Mouse (Mus musculus) heart, embryonic 15.5 days (tissue): ENCODE measurements around the gene Cd247. TPM values are rescaled to one million over a fixed set of nuclear protein-coding genes. Genes with fewer than 3 reads are reported as not detected.
"Not testable (repeated sequence)": the region's sequence is repeated elsewhere in the genome, so short reads cannot be mapped to it uniquely, and the experiment has no call there.

Source experiments
- ATAC-seq: fragments of 200-750 bp; cut with Nextera tagmentation; replicated peaks from 2 replicates; pipeline ENCODE4 v1.8.0; 2017; ENCODE audit warnings: low read depth, moderate TSS enrichment; ENCODE audit not compliant: insufficient number of reproducible peaks, insufficient read depth, low FRiP score
- H3K27ac ChIP-seq: fragments of 300-500 bp; sonication (generic); 2 replicates; pipeline ENCODE4 v1.5.1; 2015; ENCODE audit warnings: mild to moderate bottlenecking, inconsistent platforms
- H3K27me3 ChIP-seq: fragments of 300-500 bp; sonication (generic); 2 replicates; pipeline ENCODE4 v1.6.1; 2015; ENCODE audit warnings: inconsistent platforms
- H3K36me3 ChIP-seq: fragments of 300-500 bp; sonication (generic); 2 replicates; pipeline ENCODE4 v1.6.1; 2015; ENCODE audit warnings: mild to moderate bottlenecking, inconsistent platforms
- H3K4me1 ChIP-seq: fragments of 300-500 bp; sonication (generic); replicated peaks from 2 replicates; pipeline ENCODE4 v1.6.1; 2015; ENCODE audit warnings: inconsistent platforms
- H3K4me2 ChIP-seq: fragments of 300-500 bp; sonication (generic); 2 replicates; pipeline ENCODE4 v1.6.1; 2015; ENCODE audit warnings: inconsistent platforms, mild to moderate bottlenecking, moderate library complexity
- H3K4me3 ChIP-seq: fragments of 300-500 bp; sonication (generic); 2 replicates; pipeline ENCODE4 v1.5.1; 2015; ENCODE audit warnings: mild to moderate bottlenecking, inconsistent platforms
- H3K9ac ChIP-seq: fragments of 300-500 bp; sonication (generic); 2 replicates; pipeline ENCODE4 v1.6.1; 2015; ENCODE audit warnings: mild to moderate bottlenecking, inconsistent platforms
- H3K9me3 ChIP-seq: fragments of 300-500 bp; sonication (generic); replicated peaks from 2 replicates; pipeline ENCODE4 v1.6.1; 2016; ENCODE audit warnings: inconsistent platforms
- WGBS: fragments of 180-500 bp; shearing (Covaris S2); methylation state at CpG from one replicate; pipeline ENCODE4 v1.1.7; 2015; ENCODE audit warnings: mixed read lengths; 5-methylcytosine and 5-hydroxymethylcytosine counted together
- polyA plus RNA-seq: library from polyadenylated mRNA; unstranded; fragments of >200 nt; fragmentation: Nextera tagmentation; extraction: Ambion mirVana; gene quantifications from 2 replicates; pipeline ENCODE4 v1.2.1, GENCODE M21; 2015

Cd247 gene
- 0.89 and 5.5 TPM in 2 replicates for polyA plus RNA-seq

DNA sequence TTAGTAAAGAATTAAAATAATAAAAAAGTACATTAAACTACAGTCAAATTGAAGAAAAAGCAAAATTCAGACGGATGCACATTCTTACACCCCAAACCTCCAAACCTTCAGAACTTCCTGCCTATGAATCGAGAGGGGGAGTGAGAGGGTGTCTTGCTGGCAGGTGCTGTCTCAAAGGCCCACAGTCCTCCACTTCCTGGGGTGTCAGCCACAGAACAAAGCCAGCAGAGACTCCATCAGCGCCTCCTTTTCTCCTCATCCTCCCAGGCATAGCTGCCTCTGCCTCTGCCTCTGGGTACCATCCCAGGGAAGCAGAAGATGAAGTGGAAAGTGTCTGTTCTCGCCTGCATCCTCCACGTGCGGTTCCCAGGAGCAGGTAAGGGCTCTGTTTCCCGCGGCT is at the start of gene Cd247:
Gene Cd247, plus strand, starts transcription at position 171 of the 400 bp plus-strand sequence.
- ATAC-seq: no peak
- no peaks in the 10 kb centered on the region for H3K9me3 ChIP-seq
- no peak within 1 kb of the TSS for H3K27ac ChIP-seq
- no peaks in the 10 kb centered on the region for H3K36me3 ChIP-seq
- H3K4me2 ChIP-seq: no peak within 1 kb of the TSS
- 73% methylated on average over 8 of the region's 8 CpGs for WGBS
- no peaks in the 10 kb centered on the region for H3K27me3 ChIP-seq
- H3K9ac ChIP-seq: no peak within 1 kb of the TSS
- no peaks in the 10 kb centered on the region for H3K4me1 ChIP-seq
- H3K4me3 ChIP-seq: peak within 1 kb of the TSS; percentile 18

DNA sequence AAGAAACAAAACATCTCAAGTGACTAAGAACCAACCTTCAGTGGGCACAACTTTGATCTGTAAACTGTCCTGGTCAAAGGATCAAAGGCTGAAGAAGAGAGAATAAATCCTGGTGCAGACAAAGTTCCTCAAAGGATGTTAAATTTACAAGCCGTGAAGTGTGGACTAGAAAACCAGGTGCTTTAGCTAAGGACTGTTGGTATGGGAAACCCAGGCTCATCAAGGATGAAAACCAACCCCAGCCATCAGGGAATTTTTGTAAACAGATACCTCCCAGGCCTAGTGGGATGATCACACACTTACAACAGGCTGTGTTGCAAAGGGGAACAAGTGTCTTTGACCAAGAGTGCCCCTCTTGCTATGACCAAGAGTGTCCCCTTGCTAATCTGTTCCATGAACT is 49.5 kb upstream of the Cd247 start:
- Histone ChIP-seq H3K4me3 (no peak overlapping the region), H3K27ac (no peak overlapping the region), H3K9me3 (no peaks in the 10 kb centered on the region), H3K4me1 (0 out of 2 replicates have a peak, but pooled peaks cover 2% of the 10 kb centered on the region), H3K4me2 (no peak overlapping the region), H3K9ac (no peak overlapping the region), H3K27me3 (no peaks in the 10 kb centered on the region), H3K36me3 (no peaks in the 10 kb centered on the region)
- no peak for ATAC-seq
- WGBS: 83% methylated on average over 1 of the region's 1 CpGs

DNA sequence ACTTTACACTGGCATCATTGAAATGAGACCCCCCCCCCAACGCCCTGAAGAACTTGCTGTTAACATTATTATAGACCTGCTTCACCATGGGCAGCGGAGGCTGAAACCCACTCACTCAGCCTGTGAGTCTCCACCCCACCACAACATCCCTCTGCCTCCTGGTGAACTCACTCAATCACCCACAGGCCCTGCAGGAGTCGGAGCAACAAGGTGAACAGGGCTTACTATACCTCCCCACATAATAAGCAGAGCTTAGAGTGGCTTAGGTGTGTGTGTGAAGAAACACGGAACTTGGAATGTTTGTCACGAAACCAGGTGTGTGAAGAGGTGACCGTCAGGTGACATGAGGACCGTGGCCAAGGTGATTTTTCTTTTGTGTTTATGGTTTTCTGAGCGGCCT is 46.5 kb upstream of the Cd247 start:
- WGBS: 88% methylated on average over 8 of the region's 8 CpGs
- H3K4me3 ChIP-seq: no peak overlapping the region

DNA sequence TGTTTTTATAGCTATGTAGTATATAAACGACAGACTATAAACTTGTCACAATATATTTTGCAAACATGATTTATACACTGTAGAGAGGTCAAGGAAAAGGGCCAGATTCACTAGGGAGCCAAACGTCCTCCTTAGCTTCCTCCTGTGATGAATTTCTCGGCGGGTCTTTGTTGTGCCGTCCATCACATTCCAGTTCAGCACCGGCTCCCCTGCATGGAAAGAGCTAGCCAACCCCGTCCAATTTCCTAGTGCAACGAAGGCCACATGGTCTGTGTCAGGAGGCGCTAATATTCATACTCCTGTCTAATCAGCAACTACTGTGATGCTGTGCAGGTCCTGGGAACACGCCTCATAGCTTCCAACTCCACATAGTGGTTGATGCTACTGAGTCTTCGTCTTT is 40.4 kb upstream of the Cd247 start:
- Histone ChIP-seq H3K9ac (no peak overlapping the region), H3K4me1 (peaks cover 25% of the 10 kb centered on the region), H3K27ac (no peak overlapping the region), H3K4me2 (no peak overlapping the region), H3K9me3 (no peaks in the 10 kb centered on the region), H3K4me3 (no peak overlapping the region), H3K27me3 (no peaks in the 10 kb centered on the region), H3K36me3 (no peaks in the 10 kb centered on the region)
- 22% methylated on average over 11 of the region's 11 CpGs for WGBS
- ATAC-seq: peak; percentile 66

More for the DNA sequence above, 46.5 kb upstream of the Cd247 start:
- Histone ChIP-seq H3K9ac (no peak overlapping the region), H3K9me3 (no peaks in the 10 kb centered on the region), H3K27ac (no peak overlapping the region), H3K36me3 (no peaks in the 10 kb centered on the region), H3K4me2 (no peak overlapping the region), H3K4me1 (no peaks in the 10 kb centered on the region), H3K27me3 (no peaks in the 10 kb centered on the region)
- ATAC-seq: no peak

DNA sequence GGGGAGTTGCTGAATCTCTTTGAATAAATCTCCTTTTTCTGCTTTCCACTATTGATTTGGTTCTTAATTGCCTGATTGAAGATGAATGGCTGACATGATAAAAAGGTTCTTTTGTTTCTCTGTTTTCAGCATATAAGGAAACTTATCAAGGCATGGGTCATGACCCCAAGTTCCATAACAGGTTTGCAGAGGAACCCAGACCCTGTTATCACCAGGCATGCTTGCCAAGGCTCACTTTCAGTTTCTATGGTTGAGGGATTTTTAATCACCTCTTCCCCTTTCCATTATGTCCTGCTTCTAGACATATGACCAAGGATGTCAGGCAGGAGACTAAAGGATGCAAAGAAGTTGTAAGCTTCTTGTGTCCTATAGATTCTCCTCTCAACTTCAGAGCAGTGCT is 37.3 kb upstream of the Cd247 start:
- Histone ChIP-seq H3K9ac (no peak overlapping the region), H3K4me2 (no peak overlapping the region), H3K27ac (no peak overlapping the region; the same call in 1 of the 2 replicates), H3K27me3 (no peaks in the 10 kb centered on the region), H3K4me1 (peaks cover 27% of the 10 kb centered on the region), H3K36me3 (no peaks in the 10 kb centered on the region), H3K9me3 (no peaks in the 10 kb centered on the region), H3K4me3 (no peak overlapping the region)
- ATAC-seq: no peak

DNA sequence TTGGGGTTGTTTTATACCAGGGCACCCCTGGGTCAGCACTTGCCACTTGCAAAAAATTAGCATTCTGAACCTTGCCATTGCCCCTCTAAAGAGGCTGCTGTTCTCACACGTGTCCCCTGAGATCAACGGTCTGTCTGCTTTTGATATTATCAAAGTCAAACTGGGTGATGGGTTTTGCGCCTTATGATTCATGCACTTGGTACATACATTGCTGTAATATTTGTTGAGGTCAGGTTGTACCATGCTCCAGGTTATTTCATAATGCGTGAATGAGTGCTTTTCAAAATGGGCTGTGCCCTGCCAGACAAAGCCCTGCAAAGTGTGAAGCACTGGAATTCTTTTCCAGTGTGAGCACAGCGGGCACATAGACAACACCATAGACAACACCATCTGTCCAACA is 36.6 kb upstream of the Cd247 start:
- WGBS: 73% methylated on average over 5 of the region's 5 CpGs
- no peak for ATAC-seq

DNA sequence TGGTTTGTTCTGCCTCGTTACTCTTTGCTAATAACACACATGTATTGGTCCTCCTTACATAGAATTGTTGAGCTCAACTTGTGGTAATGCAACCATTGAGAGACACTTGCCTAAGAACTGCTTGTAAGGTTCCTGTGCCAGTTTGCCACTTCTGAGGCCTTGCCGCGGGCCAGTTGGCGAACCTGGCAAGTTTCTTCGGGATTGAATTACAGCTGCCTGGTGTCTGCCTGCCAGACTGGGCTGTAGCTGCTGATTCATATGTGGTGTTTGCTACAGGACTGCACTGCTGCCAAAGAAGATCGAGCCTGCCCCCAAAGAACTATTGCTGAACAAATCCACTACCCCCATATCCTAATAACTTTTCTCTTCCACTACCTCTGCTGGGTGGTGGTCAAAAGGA is 34.3 kb upstream of the Cd247 start:
- Histone ChIP-seq H3K9ac (no peak overlapping the region), H3K36me3 (no peaks in the 10 kb centered on the region), H3K27me3 (no peaks in the 10 kb centered on the region), H3K4me2 (no peak overlapping the region), H3K27ac (no peak overlapping the region), H3K9me3 (no peaks in the 10 kb centered on the region), H3K4me3 (no peak overlapping the region), H3K4me1 (peaks cover 21% of the 10 kb centered on the region)
- no peak for ATAC-seq
- 88% methylated on average over 6 of the region's 6 CpGs for WGBS

More for the DNA sequence above, 36.6 kb upstream of the Cd247 start:
- H3K4me3 ChIP-seq: no peak overlapping the region
- peaks cover 27% of the 10 kb centered on the region for H3K4me1 ChIP-seq
- H3K4me2 ChIP-seq: no peak overlapping the region
- H3K9me3 ChIP-seq: no peaks in the 10 kb centered on the region
- H3K9ac ChIP-seq: no peak overlapping the region
- no peak overlapping the region for H3K27ac ChIP-seq
- no peaks in the 10 kb centered on the region for H3K27me3 ChIP-seq
- H3K36me3 ChIP-seq: no peaks in the 10 kb centered on the region

DNA sequence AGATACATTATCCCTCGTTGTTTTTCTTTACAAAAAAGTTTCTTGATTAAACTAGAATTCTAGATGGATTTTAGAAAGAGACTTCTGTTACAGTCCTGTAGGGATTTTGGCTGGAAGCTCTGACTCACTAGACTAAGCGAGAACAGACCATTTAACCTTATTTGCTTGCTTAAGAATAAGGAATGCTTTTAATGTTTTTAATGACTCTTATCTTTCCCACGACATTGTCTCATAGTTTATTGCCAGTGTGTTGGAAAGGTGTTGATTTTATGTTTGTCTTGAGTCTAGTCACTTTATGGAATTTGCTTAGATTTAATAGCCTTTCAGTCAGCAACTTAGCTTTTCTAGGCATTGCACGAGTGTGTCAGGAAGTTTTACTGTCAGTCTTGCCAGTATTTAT is 33.3 kb upstream of the Cd247 start:
- 34% methylated on average over 4 of the region's 4 CpGs for WGBS
- no peak overlapping the region for H3K9ac ChIP-seq
- no peaks in the 10 kb centered on the region for H3K27me3 ChIP-seq
- H3K4me1 ChIP-seq: peaks cover 19% of the 10 kb centered on the region
- no peaks in the 10 kb centered on the region for H3K9me3 ChIP-seq
- H3K36me3 ChIP-seq: no peaks in the 10 kb centered on the region
- H3K27ac ChIP-seq: no peak overlapping the region
- no peak overlapping the region for H3K4me3 ChIP-seq
- H3K4me2 ChIP-seq: no peak overlapping the region
- no peak for ATAC-seq

DNA sequence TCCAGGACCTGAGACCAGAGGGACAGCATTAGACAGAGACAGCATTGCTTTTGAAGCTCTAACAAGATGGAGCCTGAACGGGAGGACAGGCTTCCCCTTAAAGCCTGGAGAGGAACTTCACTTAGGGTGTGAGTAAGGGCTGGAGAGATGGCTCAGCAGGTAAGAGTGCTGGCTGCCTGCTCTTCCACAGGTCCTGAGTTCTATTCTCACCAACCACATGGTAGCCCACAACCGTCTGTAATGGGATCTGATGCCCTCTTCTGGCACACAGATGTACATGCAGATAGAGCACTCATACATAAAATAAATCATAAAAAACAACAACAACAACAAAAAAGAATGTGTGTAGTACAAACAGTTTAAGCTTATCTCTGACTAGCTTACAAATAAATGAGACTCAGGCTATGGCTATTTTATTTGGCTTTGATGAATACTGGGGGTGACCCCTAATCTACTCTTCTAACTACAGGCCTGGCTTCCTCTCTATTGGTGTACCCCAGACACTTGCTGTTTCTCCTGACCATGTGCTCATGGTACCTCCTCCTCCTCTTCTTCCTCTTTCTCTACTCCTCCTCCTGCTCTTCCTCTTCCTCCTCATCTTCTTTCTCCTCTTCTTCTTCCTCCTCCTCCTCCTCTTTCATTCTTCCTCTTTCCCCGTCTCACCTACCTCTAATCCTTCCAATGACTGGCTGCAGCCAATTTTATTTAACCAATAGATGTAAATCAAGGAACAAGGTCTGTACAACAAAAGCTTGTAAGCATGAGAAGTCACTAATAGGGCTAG is 26.8 kb upstream of the Cd247 start:
- no peaks in the 10 kb centered on the region for H3K9me3 ChIP-seq
- H3K27me3 ChIP-seq: no peaks in the 10 kb centered on the region
- 84% methylated on average over 3 of the region's 3 CpGs for WGBS
- no peaks in the 10 kb centered on the region for H3K36me3 ChIP-seq
- no peak overlapping the region for H3K4me2 ChIP-seq
- H3K4me3 ChIP-seq: no peak overlapping the region
- no peak overlapping the region for H3K27ac ChIP-seq
- peaks cover 21% of the 10 kb centered on the region for H3K4me1 ChIP-seq
- ATAC-seq: no peak
- H3K9ac ChIP-seq: no peak overlapping the region

DNA sequence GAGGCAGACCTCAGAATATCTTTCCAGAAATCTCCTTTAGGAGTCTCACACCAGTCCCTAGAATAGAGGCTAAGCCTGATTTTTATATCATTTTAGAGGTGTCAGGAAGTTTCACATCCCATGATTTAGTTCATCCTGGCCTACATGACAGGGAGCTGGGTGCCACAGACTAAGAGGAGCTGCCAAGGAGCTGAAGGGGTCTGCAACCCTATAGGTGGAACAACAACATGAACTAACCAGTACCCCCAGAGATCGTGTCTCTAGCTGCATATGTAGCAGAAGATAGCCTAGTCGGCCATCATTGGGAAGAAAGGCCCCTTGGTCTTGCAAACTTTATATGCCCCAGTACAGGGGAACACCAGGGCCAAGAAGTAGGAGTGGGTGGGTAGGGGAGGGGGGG is 26.0 kb upstream of the Cd247 start:
- not testable (repeated sequence) for ATAC-seq, H3K9ac ChIP-seq, H3K27ac ChIP-seq, H3K9me3 ChIP-seq, H3K27me3 ChIP-seq, H3K36me3 ChIP-seq, H3K4me3 ChIP-seq
- H3K4me1 ChIP-seq: peaks cover 21% of the 10 kb centered on the region
- H3K4me2 ChIP-seq: peak overlapping the region; percentile 89; the same call in 1 of the 2 replicates
- WGBS: 62% methylated on average over 2 of the region's 2 CpGs

DNA sequence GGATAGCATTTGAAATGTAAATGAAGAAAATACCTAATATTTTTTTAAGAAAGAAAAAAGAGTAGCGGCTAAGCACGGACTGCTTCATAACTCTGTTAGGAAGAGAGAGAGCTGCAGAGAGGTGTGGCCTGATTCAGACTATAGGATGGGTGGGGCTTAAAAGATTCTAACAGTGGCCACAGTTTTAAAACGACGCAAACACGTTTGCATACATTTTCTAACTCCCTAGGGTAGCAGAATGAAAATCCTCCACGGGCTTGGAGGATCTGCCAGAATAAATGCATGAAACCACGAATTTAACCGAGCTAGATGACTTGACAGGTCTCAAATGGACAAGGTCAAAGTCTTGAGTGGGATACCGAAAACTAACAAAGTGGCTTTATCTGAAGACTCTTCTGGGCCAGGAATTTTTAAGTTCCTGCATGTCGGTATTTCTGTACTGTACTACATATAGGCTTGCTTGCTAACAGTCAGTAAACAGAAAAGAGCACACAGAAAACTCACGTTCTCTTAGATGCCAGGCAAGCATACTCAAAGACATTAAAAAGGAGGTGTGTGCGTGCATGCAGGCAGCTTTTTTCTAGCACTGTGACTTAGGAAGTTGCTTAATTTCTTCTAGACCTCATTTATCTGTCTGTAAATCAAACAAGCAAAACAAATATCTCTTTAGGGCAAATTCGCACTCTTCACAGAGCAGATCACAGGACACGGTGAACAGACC is 25.4 kb upstream of the Cd247 start:
- Histone ChIP-seq H3K4me2 (peak overlapping the region; percentile 89), H3K27me3 (no peaks in the 10 kb centered on the region), H3K4me1 (peaks cover 21% of the 10 kb centered on the region), H3K9ac (no peak overlapping the region), H3K27ac (peak overlapping the region; percentile 56; the same call in 1 of the 2 replicates), H3K4me3 (peak overlapping the region; percentile 90), H3K36me3 (no peaks in the 10 kb centered on the region), H3K9me3 (no peaks in the 10 kb centered on the region)
- WGBS: 25% methylated on average over 14 of the region's 14 CpGs
- no peak for ATAC-seq
